Mouse (Mus musculus) hindbrain, embryonic 13.5 days (tissue): ENCODE data around the gene Tgm2. TPM values are rescaled to one million over a fixed set of nuclear protein-coding genes. Genes with fewer than 3 reads are reported as not detected.

ENCODE experiments used
- ATAC-seq: fragments of 200-750 bp; cut with Nextera tagmentation; 2 replicates; pipeline ENCODE4 v1.8.0; 2017; ENCODE audit warnings: moderate TSS enrichment; ENCODE audit not compliant: low FRiP score
- H3K27ac ChIP-seq: fragments of 300-500 bp; sonication (generic); 2 replicates; pipeline ENCODE4 v1.5.1; 2015; ENCODE audit warnings: inconsistent platforms, mild to moderate bottlenecking, moderate library complexity
- H3K27me3 ChIP-seq: fragments of 300-500 bp; sonication (generic); 2 replicates; pipeline ENCODE4 v1.6.1; 2015; ENCODE audit warnings: mild to moderate bottlenecking, inconsistent platforms
- H3K36me3 ChIP-seq: fragments of 300-500 bp; sonication (generic); 2 replicates; pipeline ENCODE4 v1.6.1; 2015; ENCODE audit warnings: mild to moderate bottlenecking, inconsistent platforms
- H3K4me1 ChIP-seq: fragments of 300-500 bp; sonication (generic); replicated peaks from 2 replicates; pipeline ENCODE4 v1.6.1; 2015; ENCODE audit warnings: inconsistent platforms
- H3K4me2 ChIP-seq: fragments of 300-500 bp; sonication (generic); 2 replicates; pipeline ENCODE4 v1.6.1; 2015; ENCODE audit warnings: inconsistent platforms, mild to moderate bottlenecking, moderate library complexity
- H3K4me3 ChIP-seq: fragments of 300-500 bp; sonication (generic); 2 replicates; pipeline ENCODE4 v1.5.1; 2015; ENCODE audit warnings: mild to moderate bottlenecking, inconsistent platforms
- H3K9ac ChIP-seq: fragments of 300-500 bp; sonication (generic); 2 replicates; pipeline ENCODE4 v1.6.1; 2015; ENCODE audit warnings: mild to moderate bottlenecking, inconsistent platforms
- H3K9me3 ChIP-seq: fragments of 300-500 bp; sonication (generic); 2 replicates; pipeline ENCODE4 v1.6.1; 2016; ENCODE audit warnings: inconsistent platforms
- WGBS: fragments of 180-500 bp; shearing (Covaris S2); methylation state at CpG from one replicate; pipeline ENCODE4 v1.1.7; 2015; 5-methylcytosine and 5-hydroxymethylcytosine counted together
- polyA plus RNA-seq: library from polyadenylated mRNA; unstranded; fragments of >200 nt; fragmentation: Nextera tagmentation; extraction: Ambion mirVana; gene quantifications from 2 replicates; pipeline ENCODE4 v1.2.1, GENCODE M21; 2015

The Tgm2 gene
- polyA plus RNA-seq, 1 experiment from 2014 or later, result 10.1 TPM

GRCm38 (mm10) chr2:158136205-158136604, 10.0 kb downstream of the Tgm2 start:
- ATAC-seq, result no peak
- Histone ChIP-seq H3K4me1 (peaks cover 22% of the 10 kb centered on the region), H3K4me2 (no peak overlapping the region), H3K27ac (no peak overlapping the region), H3K4me3 (no peak overlapping the region), H3K36me3 (no peaks in the 10 kb centered on the region), H3K9ac (no peak overlapping the region), H3K9me3 (no peaks in the 10 kb centered on the region), H3K27me3 (no peaks in the 10 kb centered on the region)
- WGBS, result 55% methylated on average over 7 of the region's 7 CpGs

DNA sequence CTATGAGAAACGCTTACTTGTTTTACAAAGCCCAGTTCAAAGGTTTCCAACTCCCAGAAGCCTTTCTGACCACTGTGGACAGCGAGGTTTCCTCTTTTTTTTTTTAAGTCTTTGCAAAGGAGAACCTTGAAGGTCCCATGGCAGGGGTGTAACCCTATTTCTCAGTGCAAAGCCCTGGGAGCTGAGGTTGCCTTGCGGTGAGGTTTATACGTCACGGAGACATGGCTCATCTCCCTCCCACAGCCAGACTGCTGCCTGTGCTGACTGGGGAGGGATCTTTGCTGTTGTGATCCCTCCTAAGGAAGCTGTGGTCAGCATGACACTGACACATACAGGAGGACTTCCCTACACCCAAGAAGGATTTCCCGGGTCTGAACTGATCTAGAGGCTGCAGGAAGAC, 13.2 kb downstream of the Tgm2 start:
- no peaks in the 10 kb centered on the region for H3K9me3 ChIP-seq
- WGBS, result 75% methylated on average over 6 of the region's 6 CpGs
- no peak overlapping the region for H3K4me2 ChIP-seq
- no peaks in the 10 kb centered on the region for H3K27me3 ChIP-seq
- no peak overlapping the region for H3K9ac ChIP-seq
- H3K4me1 ChIP-seq, result peaks cover 18% of the 10 kb centered on the region
- no peak overlapping the region for H3K4me3 ChIP-seq
- no peak overlapping the region for H3K27ac ChIP-seq
- H3K36me3 ChIP-seq, result no peaks in the 10 kb centered on the region
- ATAC-seq, result no peak

DNA sequence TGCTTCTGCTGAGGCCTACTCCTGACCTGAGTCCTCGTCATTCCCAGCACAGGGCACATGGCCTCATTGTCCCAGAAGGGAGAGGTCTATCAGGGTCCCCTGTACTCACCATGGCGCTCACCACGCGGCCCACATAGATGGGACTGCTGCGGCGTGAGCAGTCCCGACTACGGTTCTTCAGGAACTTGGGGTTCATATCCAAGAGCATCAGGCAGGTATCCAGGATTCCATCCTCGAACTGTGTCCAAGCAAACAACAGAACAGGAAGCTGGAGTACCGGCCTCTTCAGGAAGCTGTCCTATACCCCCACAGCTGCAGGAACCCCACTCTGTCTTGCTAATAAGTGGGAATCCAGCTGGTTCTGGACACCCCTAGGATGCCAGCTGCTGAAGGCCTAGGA, 13.9 kb downstream of the Tgm2 start:
- Histone ChIP-seq H3K4me2 (no peak overlapping the region), H3K4me1 (peaks cover 18% of the 10 kb centered on the region), H3K27ac (no peak overlapping the region), H3K4me3 (no peak overlapping the region), H3K9me3 (no peaks in the 10 kb centered on the region), H3K9ac (no peak overlapping the region), H3K27me3 (no peaks in the 10 kb centered on the region), H3K36me3 (no peaks in the 10 kb centered on the region)
- ATAC-seq, result no peak
- WGBS, result 89% methylated on average over 10 of the region's 10 CpGs

DNA sequence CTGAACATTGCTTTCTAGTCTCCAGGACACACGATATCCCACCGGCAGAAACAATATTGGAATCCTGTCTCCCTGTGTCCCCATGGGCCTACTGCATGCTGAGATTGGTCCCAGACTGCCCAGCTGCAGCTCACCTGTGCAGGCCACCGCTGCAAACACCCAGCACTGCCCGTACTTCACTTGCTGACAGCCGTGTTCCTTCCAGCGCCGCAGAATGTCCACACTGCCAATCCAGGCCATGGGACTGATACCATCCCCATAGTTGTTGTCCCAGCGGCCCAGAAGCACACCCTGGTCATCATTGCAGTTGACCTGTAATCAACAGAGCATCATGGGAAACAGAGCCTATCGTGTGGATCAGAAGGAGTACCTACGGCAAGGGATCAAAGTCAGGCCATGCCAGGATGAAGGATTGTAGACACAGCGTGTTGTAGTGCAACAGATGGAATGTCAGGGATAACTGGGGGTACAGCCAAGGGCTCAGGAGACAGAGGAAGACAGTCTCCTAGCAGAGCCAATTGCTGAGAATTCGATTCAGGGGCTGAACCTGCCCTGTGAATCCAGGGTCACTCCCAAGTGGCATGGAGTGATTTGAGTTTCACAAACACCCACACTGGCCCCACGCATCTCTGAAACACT, 14.9 kb downstream of the Tgm2 start:
- Histone ChIP-seq H3K4me3 (no peak overlapping the region), H3K9me3 (no peaks in the 10 kb centered on the region), H3K4me1 (peaks cover 18% of the 10 kb centered on the region), H3K4me2 (no peak overlapping the region), H3K27me3 (no peaks in the 10 kb centered on the region), H3K9ac (no peak overlapping the region), H3K27ac (no peak overlapping the region), H3K36me3 (no peaks in the 10 kb centered on the region)
- ATAC-seq, result no peak
- WGBS, result 91% methylated on average over 13 of the region's 13 CpGs

GRCm38 (mm10) chr2:158130391-158130986, 15.7 kb downstream of the Tgm2 start:
- Histone ChIP-seq H3K27ac (no peak overlapping the region), H3K4me1 (peaks cover 18% of the 10 kb centered on the region), H3K4me2 (no peak overlapping the region), H3K9me3 (no peaks in the 10 kb centered on the region), H3K9ac (no peak overlapping the region), H3K27me3 (no peaks in the 10 kb centered on the region), H3K36me3 (no peaks in the 10 kb centered on the region), H3K4me3 (no peak overlapping the region)
- ATAC-seq, result no peak
- 52% methylated on average over 5 of the region's 5 CpGs for WGBS

DNA sequence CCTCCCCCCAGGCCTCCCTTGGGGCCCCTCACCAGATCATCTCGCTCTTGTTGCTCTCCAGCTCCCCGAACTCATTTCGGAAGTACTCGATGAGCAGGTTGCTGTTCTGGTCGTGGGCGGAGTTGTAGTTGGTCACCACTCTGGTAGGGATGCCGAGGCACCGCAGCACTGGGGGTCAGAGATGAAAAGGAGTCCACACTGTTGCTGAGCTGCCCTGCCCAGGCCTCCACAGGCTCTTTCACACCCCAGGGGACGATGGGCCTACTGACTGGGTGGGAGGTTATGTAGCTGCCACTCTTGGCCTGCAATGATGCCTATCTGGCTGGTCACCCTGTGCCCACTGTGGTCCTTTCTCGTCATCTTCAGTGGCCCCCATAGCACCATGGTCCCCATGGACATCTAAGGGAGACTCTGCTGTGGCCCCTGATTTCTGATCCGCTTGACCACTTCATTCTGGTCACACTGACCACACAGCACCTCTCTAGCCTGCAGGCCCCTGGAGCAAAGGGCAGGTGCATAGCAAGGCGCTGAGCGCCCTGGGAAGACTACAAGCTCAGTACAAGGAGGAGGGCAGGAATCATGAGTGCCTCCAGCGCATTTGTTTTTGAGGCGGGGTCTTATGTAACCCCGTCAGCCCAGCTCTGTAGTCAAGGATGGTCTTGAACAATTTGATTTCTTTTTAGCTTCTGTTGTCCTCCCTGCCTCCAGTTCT, 16.8 kb downstream of the Tgm2 start:
- WGBS, result 87% methylated on average over 16 of the region's 16 CpGs
- no peak for ATAC-seq

GRCm38 (mm10) chr2:158128461-158129130, 17.6 kb downstream of the Tgm2 start:
- no peak overlapping the region for H3K27ac ChIP-seq
- no peaks in the 10 kb centered on the region for H3K36me3 ChIP-seq
- H3K4me3 ChIP-seq, result no peak overlapping the region
- H3K4me1 ChIP-seq, result peaks cover 18% of the 10 kb centered on the region
- no peaks in the 10 kb centered on the region for H3K27me3 ChIP-seq
- no peak for ATAC-seq
- H3K9ac ChIP-seq, result no peak overlapping the region
- 84% methylated on average over 8 of the region's 8 CpGs for WGBS
- H3K9me3 ChIP-seq, result no peaks in the 10 kb centered on the region
- H3K4me2 ChIP-seq, result no peak overlapping the region

More for the DNA sequence above, 16.8 kb downstream of the Tgm2 start:
- no peaks in the 10 kb centered on the region for H3K36me3 ChIP-seq
- no peak overlapping the region for H3K4me2 ChIP-seq
- H3K9ac ChIP-seq, result no peak overlapping the region
- H3K4me1 ChIP-seq, result peaks cover 18% of the 10 kb centered on the region
- no peak overlapping the region for H3K4me3 ChIP-seq
- H3K27me3 ChIP-seq, result no peaks in the 10 kb centered on the region
- H3K27ac ChIP-seq, result no peak overlapping the region
- H3K9me3 ChIP-seq, result no peaks in the 10 kb centered on the region

- no peak for ATAC-seq
- no peak overlapping the region for H3K4me2 ChIP-seq
- no peaks in the 10 kb centered on the region for H3K27me3 ChIP-seq
- no peaks in the 10 kb centered on the region for H3K36me3 ChIP-seq
- no peak overlapping the region for H3K9ac ChIP-seq
- H3K4me1 ChIP-seq, result peaks cover 18% of the 10 kb centered on the region
- no peak overlapping the region for H3K4me3 ChIP-seq
- H3K27ac ChIP-seq, result no peak overlapping the region
- 92% methylated on average over 7 of the region's 7 CpGs for WGBS
- no peaks in the 10 kb centered on the region for H3K9me3 ChIP-seq
Measured at GRCm38 (mm10) chr2:158127872-158128271, 18.4 kb downstream of the Tgm2 start.

DNA sequence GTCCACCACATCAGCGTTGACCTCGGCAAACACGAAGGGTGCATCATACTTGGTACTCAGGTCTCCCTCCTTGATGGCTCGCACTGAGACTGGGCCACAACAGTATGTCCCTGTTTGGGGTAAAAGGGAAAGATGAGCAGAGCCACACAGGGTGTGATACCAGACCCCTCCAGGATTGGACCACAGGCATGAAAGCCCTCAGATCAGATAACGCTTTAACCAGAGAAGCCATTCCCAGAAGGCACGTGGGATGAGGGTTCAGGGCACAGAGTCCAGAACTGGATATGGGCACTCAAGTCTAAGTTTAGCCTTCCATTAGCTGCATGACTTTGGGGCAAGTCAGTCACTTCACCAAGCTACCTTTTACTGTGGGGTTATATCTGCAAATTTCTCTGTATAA, 19.0 kb downstream of the Tgm2 start:
- Histone ChIP-seq H3K9ac (no peak overlapping the region), H3K4me2 (no peak overlapping the region), H3K9me3 (no peaks in the 10 kb centered on the region), H3K4me3 (no peak overlapping the region), H3K27ac (no peak overlapping the region), H3K36me3 (no peaks in the 10 kb centered on the region), H3K27me3 (no peaks in the 10 kb centered on the region), H3K4me1 (peaks cover 24% of the 10 kb centered on the region)
- ATAC-seq, result no peak
- 92% methylated on average over 6 of the region's 6 CpGs for WGBS

DNA sequence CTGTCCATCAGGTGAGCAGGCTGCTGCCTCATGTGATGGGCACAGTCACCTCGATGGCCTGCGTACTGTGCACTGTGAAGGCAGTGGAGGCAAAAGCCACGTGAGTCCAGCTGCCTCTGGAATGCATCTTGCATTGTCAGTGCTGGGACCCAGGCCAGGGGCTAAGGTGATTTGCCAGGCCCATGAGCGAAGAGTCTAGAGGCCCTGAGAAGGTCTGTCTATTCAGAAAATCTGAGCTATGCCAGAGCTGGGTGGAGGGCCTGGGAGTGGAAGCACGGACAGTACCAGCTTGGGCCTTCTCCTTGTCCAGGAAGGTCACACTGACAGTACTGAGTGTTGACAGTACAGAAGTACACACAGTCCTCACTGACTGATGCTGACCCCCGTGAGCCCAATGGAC, 23.4 kb downstream of the Tgm2 start:
- H3K9ac ChIP-seq, result no peak overlapping the region
- no peaks in the 10 kb centered on the region for H3K36me3 ChIP-seq
- H3K4me3 ChIP-seq, result no peak overlapping the region
- H3K4me1 ChIP-seq, result peaks cover 16% of the 10 kb centered on the region
- no peak overlapping the region for H3K4me2 ChIP-seq
- no peak for ATAC-seq
- no peaks in the 10 kb centered on the region for H3K27me3 ChIP-seq
- H3K9me3 ChIP-seq, result no peaks in the 10 kb centered on the region
- 80% methylated on average over 6 of the region's 6 CpGs for WGBS
- no peak overlapping the region for H3K27ac ChIP-seq

- Histone ChIP-seq H3K4me1 (peaks cover 16% of the 10 kb centered on the region), H3K9ac (no peak overlapping the region), H3K4me3 (no peak overlapping the region), H3K4me2 (no peak overlapping the region), H3K27ac (no peak overlapping the region), H3K9me3 (no peaks in the 10 kb centered on the region), H3K27me3 (no peaks in the 10 kb centered on the region), H3K36me3 (no peaks in the 10 kb centered on the region)
- ATAC-seq, result no peak
- WGBS, result 71% methylated on average over 12 of the region's 12 CpGs
Measured at GRCm38 (mm10) chr2:158121645-158122326, 24.4 kb downstream of the Tgm2 start.

- Histone ChIP-seq H3K27ac (no peak overlapping the region), H3K4me1 (peaks cover 16% of the 10 kb centered on the region), H3K4me3 (no peak overlapping the region), H3K4me2 (no peak overlapping the region), H3K9me3 (no peaks in the 10 kb centered on the region), H3K27me3 (no peaks in the 10 kb centered on the region), H3K36me3 (no peaks in the 10 kb centered on the region), H3K9ac (no peak overlapping the region)
- ATAC-seq, result no peak
- WGBS, result 87% methylated on average over 3 of the region's 3 CpGs
Measured at GRCm38 (mm10) chr2:158120868-158121267, 25.4 kb downstream of the Tgm2 start.
